Mouse (Mus musculus): ENCODE measurements at regions not wholly inside any gene's neighbourhood (a gene's known extent, or its start where the extent isn't known, plus 50 kb on each side); places are given as distances from the start of the nearest gene placed in this dataset.

GRCm38 (mm10) chr10:25029387-25029915, 102.2 kb upstream of the Arg1 start:
- no peak for DNase-seq

- peak in 1 of 2 experiments; percentile 8 for DNase-seq
These were observed 96.4 kb upstream of the Arg1 start for GRCm38 (mm10) chr10:25023601-25024157.

GRCm38 (mm10) chr10:25023044-25023540, 95.8 kb upstream of the Arg1 start:
- DNase-seq: no peak

GRCm38 (mm10) chr10:25018946-25019345, 91.7 kb upstream of the Arg1 start:
- DNase-seq: no peak

- DNase-seq: no peak
These were observed 90.6 kb upstream of the Arg1 start for GRCm38 (mm10) chr10:25017843-25018242.

GRCm38 (mm10) chr10:25016110-25016509, 88.8 kb upstream of the Arg1 start:
- DNase-seq: no peak

GRCm38 (mm10) chr10:25012129-25012528, 84.8 kb upstream of the Arg1 start:
- DNase-seq: no peak

- no peak for DNase-seq
These were observed 74.0 kb upstream of the Arg1 start for GRCm38 (mm10) chr10:25001299-25001698.

GRCm38 (mm10) chr10:25000231-25001222, 73.2 kb upstream of the Arg1 start:
- no peak for DNase-seq

GRCm38 (mm10) chr10:24999807-25000206, 72.5 kb upstream of the Arg1 start:
- DNase-seq: no peak

- DNase-seq: no peak
These were observed 70.4 kb upstream of the Arg1 start for GRCm38 (mm10) chr10:24997661-24998060.

- DNase-seq: no peak
These were observed 68.5 kb upstream of the Arg1 start for GRCm38 (mm10) chr10:24995751-24996150.

- no peak for DNase-seq
These were observed 62.8 kb upstream of the Arg1 start for GRCm38 (mm10) chr10:24989965-24990653.

- no peak for DNase-seq
These were observed 57.5 kb upstream of the Arg1 start for GRCm38 (mm10) chr10:24984801-24985200.

GRCm38 (mm10) chr10:24981763-24982162, 54.5 kb upstream of the Arg1 start:
- no peak for DNase-seq
